Mouse (Mus musculus) midbrain, postnatal 0 days (tissue): ENCODE results near the gene Pcdh9. TPM values are rescaled to one million over a fixed set of nuclear protein-coding genes. Genes with fewer than 3 reads are reported as not detected.
"Not testable (repeated sequence)": the region's sequence is repeated elsewhere in the genome, so short reads cannot be mapped to it uniquely, and the experiment has no call there.

Experiments
- ATAC-seq: fragments of 200-750 bp; cut with Nextera tagmentation; 2 replicates; pipeline ENCODE4 v1.8.0; 2017; ENCODE audit warnings: moderate number of reproducible peaks, mild to moderate bottlenecking, moderate TSS enrichment, moderate library complexity; ENCODE audit not compliant: low FRiP score
- DNase-seq: peaks from one replicate; pipeline ENCODE4 v3.0.0-alpha.2; 2015; ENCODE audit warnings: low spot score
- H3K27ac ChIP-seq: fragments of 300-500 bp; sonication (generic); 2 replicates; pipeline ENCODE4 v1.5.1; 2014; ENCODE audit warnings: low read depth, mild to moderate bottlenecking, low read length, mixed read lengths
- H3K27me3 ChIP-seq: fragments of 300-500 bp; sonication (generic); 2 replicates; pipeline ENCODE4 v1.6.1; 2014; ENCODE audit warnings: low read length, control low read depth, mixed read lengths; ENCODE audit not compliant: insufficient read depth
- H3K36me3 ChIP-seq: fragments of 300-500 bp; sonication (generic); 2 replicates; pipeline ENCODE4 v1.6.1; 2014; ENCODE audit warnings: low read length, control low read depth, mixed read lengths; ENCODE audit not compliant: insufficient read depth
- H3K4me1 ChIP-seq: fragments of 300-500 bp; sonication (generic); 2 replicates; pipeline ENCODE4 v1.6.1; 2014; ENCODE audit warnings: mild to moderate bottlenecking, control low read depth, antibody characterized with exemption, low read length, mixed read lengths; ENCODE audit not compliant: insufficient read depth
- H3K4me2 ChIP-seq: fragments of 300-500 bp; sonication (generic); 2 replicates; pipeline ENCODE4 v1.6.1; 2014; ENCODE audit warnings: low read depth, mild to moderate bottlenecking, low read length, mixed read lengths; ENCODE audit not compliant: poor library complexity, severe bottlenecking
- H3K4me3 ChIP-seq: fragments of 300-500 bp; sonication (generic); 2 replicates; pipeline ENCODE4 v1.5.1; 2014; ENCODE audit warnings: low read depth, mild to moderate bottlenecking, low read length, moderate library complexity
- H3K9ac ChIP-seq: fragments of 300-500 bp; sonication (generic); replicated peaks from 2 replicates; pipeline ENCODE4 v1.6.1; 2014; ENCODE audit warnings: mild to moderate bottlenecking, low read length, moderate library complexity, mixed read lengths; ENCODE audit not compliant: poor library complexity, severe bottlenecking
- H3K9me3 ChIP-seq: fragments of 300-500 bp; sonication (generic); 2 replicates; pipeline ENCODE4 v1.6.1; 2016; ENCODE audit warnings: low read length, control low read depth
- CTCF ChIP-seq: IDR thresholded peaks from 2 replicates; pipeline ENCODE4 v1.5.1; 2016; ENCODE audit warnings: antibody characterized with exemption, mild to moderate bottlenecking
- WGBS: fragments of 180-500 bp; shearing (Covaris S2); extraction: QIAGEN DNeasy Blood & Tissue Kit; methylation state at CpG from one replicate; pipeline ENCODE4 v1.1.7; 2014; 5-methylcytosine and 5-hydroxymethylcytosine counted together
- polyA plus RNA-seq: library from polyadenylated mRNA; unstranded; fragments of >200 nt; fragmentation: Nextera tagmentation; extraction: Ambion mirVana; gene quantifications from 2 replicates; pipeline ENCODE4 v1.2.1, GENCODE M21; 2015
- total RNA-seq: library from RNA; depleted of rRNA; stranded (reverse); fragments of >200 nt; gene quantifications from 2 replicates; pipeline ENCODE4 v1.2.3, GENCODE M21; 2014

The Pcdh9 gene
- total and polyA plus RNA-seq, 2 experiments from 2014 or later: 149 to 164 TPM

DNA sequence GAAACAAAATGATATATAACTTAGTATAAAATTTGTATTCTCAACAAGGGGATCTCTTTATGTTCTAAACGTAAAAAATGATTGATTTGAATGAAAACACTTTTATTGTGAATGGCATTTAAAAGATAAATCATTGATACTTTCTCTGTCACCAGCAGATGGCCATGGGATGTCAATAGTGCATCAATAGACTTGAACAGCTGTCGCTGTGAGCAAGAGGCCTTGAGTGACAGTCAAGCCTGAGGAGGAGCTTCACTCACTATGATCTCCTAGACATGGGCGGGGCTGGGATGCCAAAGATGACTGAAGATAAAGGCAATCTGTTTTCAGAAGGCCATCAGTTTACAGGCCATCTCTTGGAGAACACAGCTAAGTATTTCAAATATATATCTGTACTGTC lies 650.2 kb downstream of the Pcdh9 start:
- WGBS: 87% methylated on average over 3 of the region's 3 CpGs
- Histone ChIP-seq H3K4me1 (no peaks in the 10 kb centered on the region), H3K27me3 (no peaks in the 10 kb centered on the region), H3K4me3 (no peak overlapping the region), H3K9ac (no peak overlapping the region), H3K36me3 (no peaks in the 10 kb centered on the region), H3K4me2 (no peak overlapping the region), H3K9me3 (no peaks in the 10 kb centered on the region), H3K27ac (no peak overlapping the region)
- no peak for DNase-seq
- TF ChIP-seq CTCF: no peak
- no peak for ATAC-seq

DNA sequence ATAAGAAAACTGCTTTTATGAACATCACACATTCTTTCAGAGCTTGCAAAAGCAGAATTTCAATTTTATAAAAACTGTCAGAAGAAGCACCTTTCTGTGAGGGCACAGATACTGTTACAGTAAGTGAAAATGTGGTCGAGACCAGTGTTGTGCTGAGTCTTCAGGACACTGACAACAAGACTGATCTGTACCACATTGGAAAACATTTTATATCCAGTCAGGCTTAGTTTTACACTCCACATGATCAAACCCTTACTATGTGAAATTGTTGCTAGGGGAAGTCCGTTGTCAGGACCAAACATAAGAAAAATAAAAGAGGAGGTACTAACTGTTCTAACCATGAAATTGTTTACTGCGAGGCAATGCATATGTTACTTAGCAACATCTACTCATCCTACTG lies 656.1 kb downstream of the Pcdh9 start:
- DNase-seq (no peak), ATAC-seq (no peak)
- no peaks in the 10 kb centered on the region for H3K4me1 ChIP-seq
- H3K36me3 ChIP-seq: no peaks in the 10 kb centered on the region
- no peak overlapping the region for H3K27ac ChIP-seq
- no peaks in the 10 kb centered on the region for H3K9me3 ChIP-seq
- no peak overlapping the region for H3K4me3 ChIP-seq
- H3K27me3 ChIP-seq: no peaks in the 10 kb centered on the region
- WGBS: 41% methylated on average over 3 of the region's 3 CpGs
- H3K4me2 ChIP-seq: no peak overlapping the region
- H3K9ac ChIP-seq: no peak overlapping the region
- no peak for TF ChIP-seq CTCF

DNA sequence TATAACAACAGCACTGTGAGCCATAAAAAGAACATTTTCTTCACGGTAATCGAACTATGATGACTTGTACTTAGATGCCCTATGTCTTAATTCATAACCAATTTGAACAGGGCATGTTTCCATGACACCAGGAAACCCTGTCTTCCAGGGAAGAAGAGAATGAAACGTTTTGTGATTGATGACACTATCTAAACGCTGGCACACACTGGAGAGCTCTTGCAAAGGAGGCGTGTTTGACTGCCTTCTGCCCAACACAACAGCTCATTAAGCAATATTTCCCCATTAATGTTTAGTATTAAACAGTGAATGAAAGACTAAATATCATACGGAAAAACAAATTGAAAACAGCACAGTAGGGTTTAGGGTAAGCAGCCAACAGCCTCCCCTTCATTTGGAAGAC lies 656.9 kb downstream of the Pcdh9 start:
- 60% methylated on average over 6 of the region's 6 CpGs for whole genome bisulfite sequencing
- H3K9me3 ChIP-seq: no peaks in the 10 kb centered on the region
- H3K27me3 ChIP-seq: no peaks in the 10 kb centered on the region
- H3K9ac ChIP-seq: no peak overlapping the region
- DNase-seq (peak; percentile 50), ATAC-seq (no peak)
- TF ChIP-seq CTCF: no peak
- no peak overlapping the region for H3K4me3 ChIP-seq
- H3K4me2 ChIP-seq: no peak overlapping the region
- no peaks in the 10 kb centered on the region for H3K4me1 ChIP-seq
- H3K27ac ChIP-seq: no peak overlapping the region
- H3K36me3 ChIP-seq: no peaks in the 10 kb centered on the region

DNA sequence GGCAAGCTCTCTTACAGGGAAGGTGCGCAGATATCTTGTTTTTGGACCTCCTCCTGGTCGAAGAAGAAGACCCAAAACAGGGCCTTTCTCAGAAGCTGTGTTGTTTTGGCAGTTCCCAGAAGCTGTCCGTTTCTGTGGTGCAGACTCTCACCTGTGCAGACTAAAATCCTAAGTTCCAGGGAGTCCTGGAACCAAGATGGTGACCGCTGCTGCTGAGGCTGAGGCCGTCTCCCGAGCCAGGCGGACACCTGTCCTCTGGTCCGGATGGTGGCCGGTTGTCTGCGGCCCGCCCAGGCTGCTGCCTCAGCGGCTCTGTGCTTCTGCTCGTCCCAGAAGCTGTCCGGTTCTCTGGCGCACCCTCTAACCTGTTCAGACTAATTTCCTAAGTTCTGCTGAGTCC lies 675.6 kb downstream of the Pcdh9 start:
- not testable (repeated sequence) for H3K9ac ChIP-seq, H3K27me3 ChIP-seq, H3K4me2 ChIP-seq, DNase-seq, H3K9me3 ChIP-seq, H3K4me3 ChIP-seq, H3K27ac ChIP-seq, H3K36me3 ChIP-seq, H3K4me1 ChIP-seq, ATAC-seq
- WGBS: 98% methylated on average over 6 of the region's 15 CpGs

DNA sequence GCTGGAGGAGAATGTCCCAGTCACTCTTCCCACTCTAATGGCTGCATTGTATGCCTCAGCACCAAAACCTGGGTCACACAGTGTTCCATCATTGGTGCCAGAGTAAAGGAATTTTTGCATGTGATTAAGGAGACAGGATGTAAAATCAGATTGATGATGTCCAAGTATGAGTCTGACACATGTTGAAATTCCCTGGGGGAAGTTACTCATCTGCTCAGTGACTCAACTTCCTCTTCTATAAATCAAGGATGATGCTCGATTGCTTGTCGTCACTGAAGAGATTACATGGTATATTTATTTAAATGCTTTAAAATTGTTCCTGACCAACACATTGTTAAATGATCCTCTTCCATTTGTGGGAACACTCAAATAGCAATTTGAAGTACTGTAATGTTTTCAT lies 690.7 kb downstream of the Pcdh9 start:
- DNase-seq (no peak), ATAC-seq (no peak)
- no peak overlapping the region for H3K4me2 ChIP-seq
- no peak overlapping the region for H3K4me3 ChIP-seq
- H3K36me3 ChIP-seq: no peaks in the 10 kb centered on the region
- no peak overlapping the region for H3K9ac ChIP-seq
- no peaks in the 10 kb centered on the region for H3K4me1 ChIP-seq
- H3K27me3 ChIP-seq: no peaks in the 10 kb centered on the region
- no peaks in the 10 kb centered on the region for H3K9me3 ChIP-seq
- 93% methylated on average over 2 of the region's 2 CpGs for WGBS
- no peak overlapping the region for H3K27ac ChIP-seq
- no peak for TF ChIP-seq CTCF

DNA sequence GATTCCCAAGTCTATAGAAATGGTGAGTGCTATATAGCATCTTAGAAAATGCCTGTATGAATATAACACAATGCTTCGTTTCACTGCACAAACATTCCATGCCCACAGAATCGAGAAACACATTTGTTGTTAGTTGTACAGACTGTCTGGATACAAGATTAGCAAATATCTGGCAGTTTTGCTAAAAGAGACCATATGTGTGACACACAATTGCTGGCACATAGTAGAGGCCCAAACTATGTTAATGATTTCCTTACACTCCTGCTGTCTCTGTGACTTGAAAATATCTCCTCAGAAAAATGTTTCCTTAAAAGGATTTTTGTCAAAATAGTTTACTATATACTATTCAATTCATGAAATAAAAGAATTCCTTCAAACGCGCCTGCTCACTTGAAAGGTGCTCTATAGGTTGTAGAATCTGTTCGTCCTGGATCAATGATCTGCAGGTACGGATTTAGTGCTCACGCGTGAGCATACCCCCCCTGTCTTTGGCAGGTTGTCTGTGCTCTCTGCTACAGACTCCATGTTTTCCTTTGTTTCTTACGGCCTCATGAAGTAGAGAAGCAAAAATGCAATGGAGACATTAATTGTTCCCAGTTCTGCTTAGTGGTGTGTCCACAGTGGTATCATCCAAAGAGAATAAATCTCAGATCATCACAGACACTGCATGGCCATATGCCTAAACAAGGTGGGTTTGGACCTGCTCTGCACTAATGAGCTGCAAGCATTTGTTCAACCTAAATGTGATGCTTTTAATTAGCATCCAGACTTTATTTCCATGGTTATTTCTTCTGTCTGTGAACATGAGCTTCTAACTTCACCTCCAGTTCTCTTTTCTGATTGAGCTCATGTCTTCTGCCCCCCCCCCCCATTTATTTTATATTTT lies 707.6 kb downstream of the Pcdh9 start:
- no peak overlapping the region for H3K9ac ChIP-seq
- H3K4me1 ChIP-seq: no peaks in the 10 kb centered on the region
- H3K4me3 ChIP-seq: no peak overlapping the region
- TF ChIP-seq CTCF: no peak
- WGBS: 90% methylated on average over 9 of the region's 9 CpGs
- H3K27me3 ChIP-seq: no peaks in the 10 kb centered on the region
- ATAC-seq (no peak), DNase-seq (no peak)
- no peaks in the 10 kb centered on the region for H3K36me3 ChIP-seq
- no peak overlapping the region for H3K4me2 ChIP-seq
- no peaks in the 10 kb centered on the region for H3K9me3 ChIP-seq
- no peak overlapping the region for H3K27ac ChIP-seq
